Mouse (Mus musculus) embryo, embryonic 11 days (tissue): ENCODE measurements at regions not wholly inside any gene's neighbourhood (a gene's known extent, or its start where the extent isn't known, plus 50 kb on each side); places are given as distances from the start of the nearest gene placed in this dataset.

ENCODE experiments used
- DNase-seq: peaks from one replicate; pipeline ENCODE4 v3.0.0-alpha.2; 2015

DNA sequence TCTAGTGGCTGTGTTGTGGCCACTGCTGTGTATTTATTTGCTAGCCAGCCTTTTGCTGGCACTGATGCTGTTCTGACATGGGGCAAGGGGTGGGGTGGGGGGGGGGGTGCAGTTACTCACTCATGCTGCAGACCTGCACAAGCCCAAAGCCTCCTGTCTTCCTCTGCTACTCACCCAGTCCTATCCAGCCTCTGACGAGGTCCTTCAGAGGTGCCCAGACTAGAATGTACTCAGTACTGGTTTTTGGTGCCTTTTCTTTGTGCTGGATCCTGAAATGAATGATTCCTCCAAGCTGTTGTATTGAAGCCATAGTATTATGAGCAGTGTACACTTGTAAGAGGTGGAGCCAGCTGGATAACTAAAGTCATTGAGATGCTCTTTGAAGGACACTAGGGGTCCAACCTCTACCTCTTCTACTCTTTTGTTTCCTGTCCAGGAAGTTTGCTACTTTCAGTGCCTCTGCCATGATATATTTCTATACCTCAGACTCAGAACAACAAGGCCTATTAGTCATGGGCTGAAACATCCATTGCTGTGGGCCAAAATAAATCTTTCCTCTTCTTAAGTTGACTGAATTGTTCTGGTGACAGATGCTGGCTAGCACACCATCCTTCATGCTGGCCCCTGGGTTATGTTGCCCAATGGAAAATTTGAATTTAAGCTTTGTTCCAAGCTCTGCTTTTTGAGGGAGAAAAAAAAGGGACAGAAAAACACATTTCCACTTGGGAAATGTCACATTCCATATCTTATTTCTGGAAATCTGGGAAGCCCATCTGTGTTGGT is 128.1 kb upstream of the Gas1 start:
- DNase-seq, result no peak

DNA sequence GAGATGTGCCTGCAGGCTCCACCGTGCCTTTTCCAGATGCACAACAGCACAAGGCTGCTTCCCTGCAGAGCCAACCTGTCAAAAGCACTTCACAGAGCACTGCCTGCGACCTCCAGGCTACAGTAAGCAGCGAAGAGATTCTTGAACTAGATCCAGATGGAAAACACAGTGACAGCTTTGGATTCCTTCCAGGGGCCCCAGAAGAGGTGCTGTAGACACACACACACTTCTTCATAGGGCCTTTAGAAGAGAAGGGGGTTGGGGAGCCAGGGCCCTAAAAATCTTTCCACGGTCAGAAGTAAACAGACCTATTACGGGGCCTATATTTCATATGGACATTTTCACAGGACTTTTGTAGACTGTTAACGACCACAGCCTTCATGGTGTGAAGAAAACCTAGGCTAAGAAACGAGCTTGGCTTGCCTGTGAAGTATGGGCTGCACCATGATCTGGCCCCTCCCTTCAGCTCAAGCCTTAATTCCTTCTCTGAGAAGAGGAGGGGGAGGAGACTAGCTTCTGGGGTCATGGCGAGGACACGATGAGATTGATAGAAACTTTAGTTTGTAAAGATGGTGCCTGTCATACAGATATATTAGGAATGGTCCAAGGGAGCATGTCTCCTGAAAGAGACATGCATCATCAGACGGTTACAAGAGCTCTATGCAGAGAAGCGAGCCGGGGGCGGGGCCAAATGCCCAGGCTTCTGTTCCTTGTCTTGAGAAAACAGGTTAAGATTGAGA is 131.1 kb upstream of the Gas1 start:
- peak; percentile 69 for DNase-seq

DNA sequence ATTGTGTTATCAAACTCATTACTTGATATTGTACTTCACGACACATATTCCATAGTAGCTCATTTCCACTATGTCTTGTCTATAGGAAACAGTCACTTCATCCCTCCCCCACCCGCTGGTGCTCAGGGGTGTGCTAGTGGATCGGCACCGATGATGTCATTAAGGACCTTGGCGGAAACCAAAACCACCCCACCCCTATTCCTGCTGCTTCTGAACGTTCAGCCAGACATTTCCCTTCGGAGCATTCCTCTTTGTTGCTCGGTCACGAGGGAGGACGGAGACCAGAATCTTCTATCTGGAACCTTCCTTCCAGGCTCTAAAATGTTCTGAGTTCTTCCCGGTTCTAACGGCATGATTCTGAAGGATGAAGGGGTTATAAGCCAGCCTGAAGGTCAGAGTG is 132.3 kb upstream of the Gas1 start:
- no peak for DNase-seq

DNA sequence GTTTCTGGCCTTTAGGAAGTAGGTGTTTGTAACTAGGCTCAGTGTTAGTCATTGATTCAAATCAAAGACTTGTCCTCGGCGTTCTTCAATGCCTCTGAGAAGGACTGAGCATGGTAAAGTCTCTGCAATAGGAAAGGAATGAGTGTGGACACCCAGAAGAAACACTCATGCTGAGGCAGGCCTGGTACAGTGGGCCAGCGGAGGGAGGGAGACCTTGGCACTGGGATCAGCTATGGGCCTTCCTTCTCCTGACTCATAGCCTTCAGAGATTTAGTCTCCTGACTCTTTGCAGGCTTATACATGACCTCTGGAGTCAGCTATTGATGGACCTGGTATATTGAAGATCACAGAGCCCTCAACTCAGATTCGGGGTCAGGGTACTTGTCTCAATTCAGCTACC is 132.8 kb upstream of the Gas1 start:
- DNase-seq, result no peak

DNA sequence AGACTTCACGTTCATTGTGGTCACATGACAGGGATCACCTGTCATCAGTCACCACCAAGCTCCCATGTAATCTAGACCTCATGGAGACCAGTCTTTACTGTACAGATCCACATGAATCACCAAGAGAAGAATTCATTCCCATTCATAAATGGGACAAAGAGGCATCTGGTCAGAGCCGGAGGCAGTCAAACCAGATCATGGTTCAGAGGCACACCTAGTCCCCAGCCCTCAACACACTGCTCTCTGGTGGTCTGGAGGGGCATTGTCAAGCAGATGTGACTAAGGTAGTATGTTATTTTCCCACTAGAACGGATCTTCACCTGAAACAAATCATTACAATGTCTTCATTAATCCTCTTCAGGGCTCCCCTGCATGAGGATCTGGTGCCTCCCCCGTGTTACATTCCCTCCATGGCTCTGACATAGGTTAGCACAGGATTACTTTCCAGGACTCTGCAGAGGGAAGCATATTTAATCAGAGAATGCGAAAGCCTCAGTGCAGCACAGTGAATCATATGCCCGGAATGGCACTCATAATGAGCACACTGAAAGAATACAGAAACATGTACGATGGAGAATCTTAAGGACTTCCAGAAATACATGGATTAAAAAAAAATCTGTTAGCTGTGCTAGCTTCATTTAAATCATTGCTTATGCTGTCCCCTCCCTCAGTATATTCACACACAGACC is 135.4 kb upstream of the Gas1 start:
- DNase-seq, result no peak

DNA sequence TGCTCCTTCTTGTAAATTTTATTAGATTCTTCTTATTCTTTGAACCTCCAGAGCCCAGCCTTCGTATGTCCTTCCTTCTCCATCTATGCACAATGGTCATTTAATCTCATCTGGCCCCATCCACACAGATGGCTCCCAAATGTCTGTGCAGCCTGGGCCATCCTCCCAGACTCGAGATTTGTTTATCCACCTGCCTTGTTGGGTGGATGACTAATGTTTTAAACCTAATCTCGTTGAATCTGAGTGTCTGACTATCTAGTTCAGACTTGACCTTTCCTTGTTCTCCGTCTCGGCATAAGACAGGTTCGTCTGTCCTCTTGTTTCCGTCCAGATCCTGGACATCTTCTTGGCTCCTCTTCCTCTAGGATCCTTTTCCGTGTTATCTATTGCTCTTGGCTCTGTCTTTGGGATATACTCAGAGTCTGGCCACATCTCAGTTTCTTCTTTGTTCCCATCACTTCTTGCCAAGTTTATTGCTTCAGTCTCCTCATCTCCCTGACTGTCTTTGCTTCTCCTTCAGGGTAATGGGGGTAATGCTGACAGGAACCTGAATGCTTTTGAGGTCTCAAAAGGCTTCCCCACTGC is 141.4 kb upstream of the Gas1 start:
- no peak for DNase-seq

DNA sequence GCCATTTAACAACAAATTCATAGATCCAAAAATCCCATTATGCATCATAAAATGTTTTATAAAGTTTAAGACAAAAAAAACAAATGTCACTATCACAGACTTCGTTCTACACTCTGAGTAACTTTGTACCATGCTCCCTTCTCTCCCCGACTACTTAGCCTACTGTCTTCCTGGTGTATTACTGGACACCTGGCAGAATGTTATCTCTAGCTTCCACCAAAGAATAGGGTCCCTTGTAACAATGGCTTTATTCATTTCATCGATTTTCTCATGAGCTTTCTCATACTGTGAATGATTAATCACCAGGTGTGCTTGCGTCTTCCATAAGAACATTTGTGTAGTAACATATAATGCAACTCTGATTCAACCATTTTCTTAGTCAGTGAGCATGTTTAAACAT is 142.1 kb upstream of the Gas1 start:
- no peak for DNase-seq

DNA sequence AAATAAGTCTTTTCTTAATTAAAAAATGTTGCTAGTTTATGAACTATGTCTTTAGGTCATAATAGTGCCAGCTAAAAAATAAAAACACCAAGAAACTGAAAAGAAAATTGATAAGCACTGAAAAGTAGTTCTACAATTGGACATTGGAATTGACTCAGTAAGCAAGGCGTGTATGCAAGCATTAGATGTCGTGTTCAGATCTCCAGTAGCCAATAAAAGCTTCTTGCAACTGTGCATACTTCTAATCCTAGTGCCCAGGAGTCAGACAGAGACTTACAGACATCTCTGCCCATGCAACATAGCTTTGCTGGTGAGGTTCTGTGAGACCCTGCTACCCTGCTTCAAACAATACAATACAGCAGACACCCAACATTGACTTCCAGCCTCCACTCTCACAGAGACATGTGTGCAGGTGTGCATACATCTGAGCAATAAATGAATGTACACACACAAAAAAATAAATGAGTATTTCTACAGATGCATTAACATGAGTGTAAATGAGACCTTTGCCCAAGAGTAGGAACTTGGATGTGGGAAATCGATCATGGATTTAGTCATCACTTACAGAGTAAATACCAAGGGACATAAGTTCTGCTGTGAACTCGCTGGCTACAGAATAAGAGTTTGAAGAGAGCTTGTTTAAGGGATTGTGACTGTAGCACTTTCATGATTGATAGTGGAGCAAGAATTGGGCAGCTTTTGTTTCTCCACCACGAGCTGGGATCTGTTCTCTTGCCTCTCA is 142.9 kb upstream of the Gas1 start:
- no peak for DNase-seq

DNA sequence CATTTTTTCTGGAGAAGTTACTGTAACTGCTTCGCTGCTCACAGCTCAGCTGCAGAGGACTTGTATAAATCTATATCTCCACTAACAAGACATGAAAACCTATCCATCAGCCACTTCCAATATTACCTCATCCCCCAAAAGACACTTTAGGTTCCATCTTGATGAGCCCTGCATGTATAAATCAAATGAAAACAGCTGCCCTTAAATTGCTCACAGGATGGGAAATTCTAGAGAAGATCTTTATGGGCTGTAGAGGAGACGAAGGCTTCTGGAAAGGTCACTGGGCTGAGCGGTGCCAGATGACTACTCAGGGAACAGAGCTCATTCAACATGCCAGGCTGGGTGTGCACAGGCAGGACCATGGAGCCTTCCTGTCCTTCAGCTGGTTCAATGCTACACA is 145.4 kb upstream of the Gas1 start:
- no peak for DNase-seq

DNA sequence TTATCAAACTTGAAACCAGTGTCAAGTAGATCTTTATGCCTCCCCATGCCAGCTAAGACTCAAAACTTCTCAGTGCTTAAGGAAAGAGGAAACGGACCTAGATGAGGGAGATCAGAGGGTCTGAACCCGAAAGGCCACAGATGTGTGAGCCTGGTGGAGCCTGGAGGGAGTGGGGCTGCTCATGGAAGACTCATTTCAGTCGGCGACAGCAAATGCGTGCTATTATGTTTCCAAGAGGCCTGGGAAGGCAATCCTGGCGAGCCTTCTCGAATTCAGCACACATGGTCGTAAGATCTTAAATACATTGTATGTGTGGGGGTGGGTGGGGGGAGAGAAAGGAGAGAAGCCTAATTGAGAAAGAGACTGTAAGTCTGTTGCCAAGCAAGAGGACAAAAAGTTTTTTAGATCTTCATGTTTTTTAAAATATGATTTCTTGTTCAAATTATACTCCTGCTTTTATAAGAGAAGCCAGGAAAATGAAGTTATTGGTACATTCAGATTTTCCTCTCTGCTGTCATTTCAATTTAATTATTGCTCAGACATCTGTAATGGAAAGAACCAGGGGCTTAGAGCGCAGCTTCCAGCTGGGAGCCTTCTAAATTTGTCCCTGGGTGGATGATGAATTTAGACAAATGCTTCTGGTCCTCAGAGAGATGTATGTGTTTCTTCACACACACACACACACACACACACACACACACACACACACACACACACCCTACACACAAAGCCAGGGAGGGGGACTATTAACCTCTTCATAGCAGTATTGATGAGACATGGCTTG is 153.5 kb upstream of the Gas1 start:
- DNase-seq, result peak; percentile 37

DNA sequence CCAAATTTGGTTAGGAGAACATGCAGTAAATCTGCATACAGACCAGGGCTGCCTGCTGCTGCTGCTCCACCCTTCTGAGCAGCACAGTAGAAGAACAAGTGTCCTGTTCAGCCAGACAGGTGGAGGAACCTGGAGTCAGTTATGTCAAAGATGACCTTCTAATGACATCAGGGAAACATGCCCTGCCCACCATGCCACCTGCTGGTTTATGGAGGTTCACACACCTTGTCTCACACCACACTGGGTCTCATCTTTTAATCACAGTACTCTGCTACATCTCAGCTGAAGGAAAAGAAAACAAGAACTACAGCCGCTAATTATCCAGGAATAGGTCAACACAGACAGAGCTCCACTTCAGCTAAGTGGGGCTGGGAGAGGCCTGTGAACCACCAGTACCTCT is 159.0 kb upstream of the Gas1 start:
- no peak for DNase-seq

DNA sequence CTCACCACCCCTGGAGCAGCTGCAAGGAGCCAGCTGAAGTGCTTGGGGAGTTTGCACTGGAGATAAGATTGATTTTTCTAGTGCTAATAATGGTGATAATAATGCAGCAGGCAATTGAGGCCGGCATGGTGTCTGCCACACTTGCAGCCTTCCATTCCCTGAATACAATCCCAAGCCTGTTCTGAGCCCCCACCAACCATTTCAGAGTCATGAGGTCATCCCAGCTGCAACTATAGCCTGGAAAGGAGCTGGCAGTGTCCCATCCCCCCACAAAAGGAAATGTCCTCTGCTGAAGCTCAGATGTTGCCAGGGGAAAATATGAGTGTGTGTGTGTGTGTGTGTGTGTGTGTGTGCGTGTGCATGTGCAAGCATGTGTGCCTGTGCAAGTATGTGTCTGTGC is 160.2 kb upstream of the Gas1 start:
- peak; percentile 64 for DNase-seq

DNA sequence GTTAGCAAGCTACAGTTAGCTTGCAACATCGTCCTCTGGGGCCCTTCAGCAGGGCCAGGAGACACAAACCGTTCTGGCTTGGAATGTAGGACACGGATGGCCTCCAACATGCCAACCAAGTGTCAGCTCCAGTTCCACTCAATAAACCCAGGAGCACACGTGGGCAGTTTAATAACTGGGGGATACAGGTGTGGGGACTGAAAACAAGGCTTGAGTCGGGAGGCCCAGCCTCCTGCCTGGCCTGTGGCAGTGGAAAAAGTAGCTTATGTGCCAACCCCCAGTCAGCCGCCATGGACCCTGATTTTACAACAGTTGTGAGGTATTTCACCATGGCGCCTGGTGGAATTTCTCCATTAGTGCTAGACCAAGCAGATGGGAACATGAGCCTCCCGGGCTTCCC is 160.9 kb upstream of the Gas1 start:
- no peak for DNase-seq

DNA sequence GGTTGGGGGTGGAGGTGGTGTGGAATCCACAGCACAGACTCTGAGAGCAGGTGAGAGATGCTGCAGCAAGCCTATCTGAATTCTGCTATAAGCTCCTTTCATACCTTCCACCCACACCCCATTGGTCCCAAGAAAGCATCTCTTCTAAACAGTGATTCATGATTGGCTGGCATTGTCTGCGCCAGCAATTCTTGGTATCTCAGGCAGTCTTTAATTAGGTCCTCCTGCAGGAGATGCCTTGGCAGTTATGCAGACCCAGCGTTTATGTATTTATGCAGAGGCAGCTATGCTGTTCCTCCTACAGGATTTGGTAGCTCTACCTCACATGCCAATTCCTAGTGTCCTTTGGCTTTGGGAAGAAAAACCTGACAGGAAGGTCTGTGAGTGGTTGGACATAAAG is 162.9 kb upstream of the Gas1 start:
- no peak for DNase-seq

DNA sequence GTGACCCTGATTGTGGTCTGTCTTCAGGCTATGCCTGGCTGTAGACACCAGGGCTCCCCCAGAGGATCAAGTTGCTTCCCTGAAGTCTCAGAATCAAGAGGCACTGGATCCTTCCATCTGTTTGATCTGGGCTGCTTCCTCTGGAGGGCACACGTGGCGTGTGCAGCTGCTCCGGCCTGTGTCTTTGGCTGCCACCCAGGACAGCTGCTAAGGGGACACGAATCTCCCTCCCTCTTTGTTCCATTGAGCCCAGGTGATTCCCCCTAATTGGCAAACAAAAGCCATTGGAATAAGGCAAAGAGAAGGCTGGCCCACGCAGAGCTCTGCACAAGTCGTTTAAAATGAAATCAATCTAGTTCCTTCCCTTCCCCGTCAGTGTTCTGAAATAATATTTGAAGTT is 170.7 kb upstream of the Gas1 start:
- DNase-seq, result peak; percentile 41

DNA sequence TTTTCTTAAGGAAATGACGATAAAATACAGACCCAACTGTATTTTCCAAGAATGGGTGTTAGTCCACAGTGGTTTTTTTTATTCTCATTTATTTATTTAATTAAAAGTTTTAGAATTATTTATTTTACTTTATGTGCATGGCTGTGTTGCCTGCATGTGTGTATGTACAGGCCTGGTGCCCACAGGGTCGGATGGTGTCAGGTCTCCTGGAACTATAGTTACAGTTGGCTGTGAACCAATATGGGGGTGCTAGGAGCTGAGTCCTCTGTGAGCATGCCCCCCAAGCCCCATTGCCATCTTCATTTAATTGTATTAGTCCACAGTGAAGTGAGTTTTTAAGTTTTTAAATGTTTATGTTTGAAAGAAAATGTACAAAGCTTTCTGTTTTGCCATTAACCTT is 171.3 kb upstream of the Gas1 start:
- no peak for DNase-seq

DNA sequence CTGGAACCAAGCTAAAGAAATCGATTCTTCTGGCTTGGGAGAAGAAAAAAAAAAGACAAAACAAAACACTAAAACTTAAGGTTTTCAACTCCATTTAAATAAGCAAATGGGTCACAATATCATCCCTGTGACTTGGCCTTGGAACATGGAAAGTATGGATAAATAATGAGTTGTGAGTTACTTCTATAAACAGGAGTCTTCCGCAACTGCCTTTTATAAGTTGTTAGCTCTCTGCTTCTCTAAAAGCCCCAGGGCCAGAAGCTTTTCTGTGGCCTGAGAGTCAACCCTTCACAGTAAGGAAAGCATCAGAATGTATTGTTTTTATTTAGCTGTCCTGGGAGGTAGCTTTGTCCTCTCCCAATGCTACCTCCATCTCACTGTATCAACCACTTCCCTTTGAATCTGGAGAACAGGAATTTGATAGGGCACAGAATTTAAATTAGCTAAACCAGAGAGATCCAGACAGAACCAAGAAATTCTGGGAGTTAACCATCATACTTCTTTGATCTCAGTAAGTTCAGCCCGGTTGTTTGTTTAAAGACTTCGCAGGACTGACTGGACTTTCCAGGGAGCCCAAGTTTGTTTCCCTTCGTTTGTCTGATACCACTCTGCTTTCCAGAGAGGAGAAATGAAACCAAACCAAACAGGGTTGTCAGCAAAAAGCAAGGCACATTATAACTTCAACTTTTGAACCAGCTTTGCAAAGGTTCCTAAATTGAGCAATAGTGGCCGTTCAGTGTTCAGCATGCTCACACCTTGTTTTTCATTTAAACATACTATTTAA is 178.7 kb upstream of the Gas1 start:
- no peak for DNase-seq

DNA sequence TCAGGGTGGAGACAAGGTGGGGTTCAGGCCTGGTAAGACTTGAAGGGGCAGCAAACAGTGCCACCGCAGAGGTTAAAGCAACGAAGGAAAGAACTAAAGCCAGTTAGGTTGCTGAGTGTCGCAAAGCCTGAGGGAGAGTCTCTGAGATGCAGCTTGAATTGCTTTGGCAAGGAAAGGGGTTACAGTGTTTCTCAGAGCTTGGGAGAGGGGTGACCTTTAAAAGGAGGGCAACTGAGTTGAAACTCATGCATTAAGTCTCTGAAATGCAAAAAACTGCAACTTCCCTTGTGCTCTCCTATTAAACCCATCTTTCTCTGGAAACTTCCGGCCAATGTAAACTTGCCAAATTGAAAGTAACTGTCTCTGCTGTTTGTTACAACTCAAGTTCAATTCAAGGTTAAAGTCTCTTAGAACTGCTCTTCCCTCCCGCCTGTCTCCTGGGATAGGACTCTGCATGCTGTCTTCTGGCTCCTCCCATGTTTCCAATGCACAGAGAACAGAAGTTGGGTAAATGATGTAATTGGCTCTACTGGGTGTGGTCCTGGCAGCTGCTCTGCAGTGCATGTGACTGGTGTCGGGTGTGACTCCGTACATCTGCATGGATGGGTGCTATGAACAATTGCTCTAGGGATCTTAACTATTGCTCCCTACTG is 181.4 kb upstream of the Gas1 start:
- DNase-seq, result no peak

DNA sequence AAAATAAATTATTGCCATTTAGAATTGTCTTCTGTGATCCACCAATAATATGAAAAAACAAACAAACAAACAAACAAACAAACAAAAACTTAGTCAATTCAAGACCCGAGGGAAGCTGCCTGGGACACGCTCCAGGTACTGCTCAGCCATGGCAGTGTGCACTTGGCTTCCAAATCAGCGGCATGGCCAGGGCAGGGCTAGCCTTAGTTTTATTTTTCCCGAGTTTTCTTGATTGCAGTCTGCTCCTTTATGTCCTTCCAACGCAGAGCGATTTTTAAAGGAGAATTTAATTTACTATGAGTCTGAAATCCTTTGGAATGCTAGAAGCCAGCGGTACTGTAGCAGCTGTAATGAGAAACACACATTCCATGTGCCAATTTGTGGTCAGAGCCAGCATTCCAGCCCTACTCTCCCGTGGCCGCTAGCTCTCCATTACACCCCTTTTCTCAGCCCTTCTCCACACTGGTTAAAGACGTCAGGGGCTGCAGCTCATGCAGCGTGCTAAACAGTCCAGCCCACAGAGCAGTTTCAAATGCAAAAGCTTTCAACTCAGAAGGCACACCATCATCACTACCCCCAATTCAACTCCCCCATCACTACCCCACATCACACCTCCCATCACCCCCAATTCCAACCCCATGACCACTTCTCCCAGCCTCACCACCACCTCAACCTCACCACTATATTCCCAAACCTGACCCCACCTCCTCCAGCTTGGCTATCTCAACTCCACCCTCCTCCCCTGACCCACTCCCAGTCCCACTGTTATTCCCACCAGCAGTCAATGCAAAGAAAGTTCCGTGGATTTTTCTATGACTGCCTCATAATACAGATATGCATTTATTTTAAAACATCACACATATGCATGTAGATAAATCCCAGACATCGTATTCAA is 187.9 kb upstream of the Gas1 start:
- DNase-seq, result peak; percentile 66

DNA sequence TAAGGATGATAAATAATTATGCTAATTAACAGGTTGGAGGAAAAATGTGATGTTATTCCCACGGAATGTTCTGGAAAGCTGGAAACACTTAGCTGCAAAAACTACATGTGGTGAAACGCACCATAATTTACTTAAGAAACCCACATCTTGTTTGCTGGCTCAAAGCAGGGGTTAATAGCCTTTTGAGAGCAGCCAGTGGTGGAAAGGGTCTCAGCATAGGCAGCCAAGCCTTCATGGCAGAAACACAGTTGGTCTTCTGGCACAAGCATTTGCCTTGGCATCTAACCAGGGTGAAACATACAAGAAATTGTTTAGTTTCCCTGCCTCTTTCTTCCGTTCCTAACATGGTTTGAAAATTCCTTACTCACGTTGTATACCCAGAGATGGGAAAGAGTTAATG is 192.1 kb upstream of the Gas1 start:
- DNase-seq, result no peak
